14 mouse cellular contexts compared by ENCODE assay signal in genomic region chr9:108734626-108735025, GRCm38 (mm10).
"Had no signal": no experiment of that assay in that cellular context is flagged by ENCODE, and none has a peak within 500 bp of the region (broad histone marks: within the 10 kb centered on the region; RNA-seq: fewer than 3 reads in every experiment).

No protein-coding gene starts in this region.

- H3K4me1 ChIP-seq: midbrain, embryonic 12.5 days; midbrain, embryonic 15.5 days; neural tube, embryonic 12.5 days; stomach, embryonic 15.5 days had no signal

- H3K4me2 ChIP-seq: lung, embryonic 14.5 days; midbrain, embryonic 12.5 days; midbrain, embryonic 15.5 days; neural tube, embryonic 12.5 days; stomach, embryonic 15.5 days had no signal

- H3K4me3 ChIP-seq: megakaryocyte, embryonic 14.5 days; midbrain, embryonic 12.5 days; midbrain, embryonic 15.5 days; neural tube, embryonic 12.5 days; stomach, embryonic 15.5 days had no signal

- H3K9me3 ChIP-seq: megakaryocyte, embryonic 14.5 days; midbrain, embryonic 12.5 days; midbrain, embryonic 15.5 days; neural tube, embryonic 12.5 days; stomach, embryonic 15.5 days had no signal

- DNase-seq: lung, adult 18-20 months; lung, embryonic 14.5 days; lung, postnatal 10 days; right cerebral cortex, postnatal 14 days; thymus, adult 2 months; thymus, postnatal 25 days; thymus, postnatal 4 days had no signal

- H3K27me3 ChIP-seq: megakaryocyte, embryonic 14.5 days; midbrain, embryonic 12.5 days; midbrain, embryonic 15.5 days; neural tube, embryonic 12.5 days; stomach, embryonic 15.5 days had no signal

- H3K9ac ChIP-seq: lung, embryonic 14.5 days; midbrain, embryonic 12.5 days; midbrain, embryonic 15.5 days; neural tube, embryonic 12.5 days; stomach, embryonic 15.5 days had no signal

- H3K27ac ChIP-seq: macrophage; midbrain, embryonic 12.5 days; midbrain, embryonic 15.5 days; neural tube, embryonic 12.5 days; stomach, embryonic 15.5 days; stomach, postnatal 0 days had no signal

- ATAC-seq: midbrain, embryonic 15.5 days had no signal
